Mouse (Mus musculus): ENCODE results near the gene Tmem259.

Tmem259 gene

DNA sequence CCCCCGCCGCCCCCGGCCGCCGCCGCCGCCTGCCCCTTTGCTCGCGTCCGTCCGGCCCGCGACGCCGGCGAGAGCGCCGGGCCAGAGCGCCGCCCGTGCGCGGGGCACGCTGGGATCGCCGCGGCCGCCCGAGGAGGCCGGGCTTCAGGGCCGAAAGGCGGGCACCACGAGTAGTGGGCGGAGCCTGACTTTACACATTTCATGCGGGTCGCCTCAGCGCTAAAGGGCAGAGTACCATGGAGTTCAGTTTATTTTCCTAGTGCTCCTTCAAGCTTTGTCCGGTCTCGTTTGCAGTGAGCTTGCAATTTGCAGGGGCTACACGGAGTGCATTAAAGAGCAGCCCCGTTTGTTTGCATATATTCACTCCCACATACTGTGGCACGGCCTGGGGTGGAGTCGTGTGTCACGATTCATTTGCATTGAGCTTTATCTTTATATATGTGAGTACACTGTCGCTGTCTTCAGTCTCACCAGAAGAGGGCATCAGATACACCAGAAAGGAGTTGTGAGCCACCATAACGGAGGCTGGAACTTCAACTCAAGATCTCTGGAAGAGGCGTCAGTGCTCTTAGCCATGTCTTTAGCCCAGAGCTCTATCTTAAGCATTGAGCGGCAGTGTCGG, at the start of gene Tmem259:
TSS of gene Tmem259 (minus strand) at position 136 of the 622 bp plus-strand sequence.
- peak; percentile 88 to 92 for DNase-seq

DNA sequence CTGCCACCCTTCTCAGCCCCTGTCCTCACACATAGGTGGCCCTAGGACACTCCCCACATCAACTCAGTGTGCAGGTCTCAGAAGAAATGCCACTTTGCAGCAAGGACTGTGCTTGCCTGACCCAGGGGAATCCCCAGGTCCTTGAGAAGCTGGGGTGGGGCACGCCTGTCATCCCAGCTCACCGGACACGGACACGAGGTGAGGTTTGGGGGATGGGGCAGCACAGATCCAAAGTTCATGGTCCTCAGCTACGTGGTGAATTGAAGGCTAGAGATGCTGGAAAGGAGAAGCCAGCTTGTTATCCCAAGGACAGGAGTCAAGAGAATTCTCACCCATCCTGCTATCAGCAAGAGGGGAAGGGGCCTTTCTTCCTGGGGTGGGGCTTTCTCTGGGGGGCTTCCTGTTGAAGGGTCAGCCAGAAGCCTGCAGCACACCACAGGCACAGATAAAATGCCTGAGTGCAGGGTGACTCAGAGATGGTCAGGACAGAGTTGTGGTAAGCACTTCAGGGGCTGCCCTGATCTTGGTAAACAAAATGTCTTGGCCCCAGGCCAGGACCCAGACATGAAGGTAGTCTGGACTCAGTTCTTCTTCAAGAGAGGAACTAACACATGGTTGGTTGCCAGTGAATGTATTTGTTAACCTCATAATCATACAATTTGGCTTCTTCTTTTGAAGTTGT, 48.8 kb upstream of the Tmem259 start:
- peak in 1 of 2 experiments; percentile 44 for DNase-seq

DNA sequence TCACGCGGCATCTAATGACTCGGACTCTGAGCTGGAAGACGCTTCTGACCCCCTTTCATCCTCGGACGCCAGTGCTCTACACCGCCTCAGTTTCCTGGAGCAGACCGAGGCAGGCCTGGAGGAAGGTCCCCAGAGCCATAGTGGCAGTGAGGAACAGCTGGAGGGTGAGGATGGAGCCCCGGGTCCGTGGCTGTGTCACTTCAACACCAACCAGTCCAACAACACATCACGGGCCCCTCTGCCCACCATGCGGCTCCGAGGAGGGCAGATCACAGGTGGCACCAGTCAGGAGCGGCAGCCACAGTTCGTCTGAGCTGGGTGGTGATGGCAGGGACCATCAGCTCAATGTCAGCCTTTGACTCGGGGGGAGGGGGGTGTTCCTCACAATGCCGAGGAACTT, 46.6 kb upstream of the Tmem259 start:
- DNase-seq: no peak

DNA sequence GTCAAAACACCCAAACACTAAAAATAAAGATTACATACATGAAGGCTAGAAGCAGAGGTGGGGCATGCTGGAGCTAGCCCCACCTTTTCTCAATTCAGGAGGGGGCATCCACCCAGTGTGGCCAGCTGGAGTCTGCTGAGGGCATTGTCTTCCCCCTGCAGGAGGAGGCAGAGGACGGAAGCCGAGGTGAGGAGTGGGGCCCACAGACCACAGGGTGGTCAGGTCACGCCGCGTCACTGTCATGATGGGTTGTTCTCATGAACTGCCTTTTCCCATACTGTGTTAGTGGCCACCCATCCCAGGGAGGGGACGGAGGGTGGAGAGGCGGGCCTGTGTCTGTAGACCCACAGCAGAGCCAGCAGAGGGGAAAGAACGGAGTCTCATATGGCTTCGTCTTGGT, 46.1 kb upstream of the Tmem259 start:
- no peak for DNase-seq

DNA sequence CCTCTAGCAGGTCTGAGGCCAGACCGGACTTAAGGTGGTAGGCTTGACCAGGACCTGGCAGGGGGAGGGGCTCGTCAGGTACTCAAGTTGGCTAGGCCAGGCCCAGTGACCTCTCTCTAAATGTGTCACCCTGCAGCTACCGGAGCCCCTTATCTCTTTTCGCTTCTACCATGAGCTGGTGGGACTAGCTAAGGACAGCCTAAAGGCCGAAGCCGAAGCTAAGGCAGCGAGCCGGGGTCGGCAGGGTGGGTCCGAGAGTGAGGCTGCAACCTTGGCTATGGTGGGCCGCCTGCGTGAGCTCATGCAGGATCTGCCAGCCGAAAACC, 44.4 kb upstream of the Tmem259 start:
- no peak for DNase-seq

DNA sequence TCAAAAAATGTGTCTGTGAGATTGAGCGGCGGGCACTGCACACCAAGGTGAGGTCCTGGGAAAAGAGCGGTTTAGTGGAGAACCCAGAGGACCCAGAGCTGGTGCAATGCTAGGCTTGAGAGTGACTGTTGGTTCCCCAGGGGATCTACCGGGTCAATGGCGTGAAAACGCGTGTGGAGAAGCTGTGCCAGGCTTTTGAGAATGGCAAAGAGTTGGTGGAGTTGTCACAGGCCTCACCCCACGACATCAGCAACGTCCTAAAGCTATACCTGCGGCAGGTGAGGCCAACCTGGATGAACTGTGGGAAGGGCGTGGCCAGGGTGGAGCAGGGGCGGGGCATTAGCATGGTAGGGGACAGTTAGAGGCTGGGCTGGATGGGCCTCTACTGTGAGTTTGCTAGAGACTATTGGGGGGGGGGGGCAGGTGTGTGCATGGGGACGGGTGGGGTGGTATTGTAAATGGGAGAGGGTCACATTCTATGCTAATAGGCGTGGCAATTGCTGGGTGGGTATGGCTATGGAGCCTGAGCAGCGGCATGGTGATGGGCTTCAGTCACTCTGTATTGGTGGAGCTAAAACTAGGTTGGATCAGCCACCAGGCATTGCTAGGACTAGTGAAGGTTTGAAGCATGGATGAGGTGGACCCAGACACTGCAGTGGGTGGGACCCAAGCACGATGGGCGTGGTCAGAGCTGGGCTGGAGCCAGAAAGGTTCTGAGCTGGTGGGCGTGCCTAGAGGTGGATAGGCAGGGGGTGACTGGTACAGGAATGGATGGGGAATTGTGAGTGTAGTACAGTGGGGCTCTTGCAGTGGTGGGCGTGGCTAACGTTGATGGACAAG, 43.8 kb upstream of the Tmem259 start:
- DNase-seq: no peak

DNA sequence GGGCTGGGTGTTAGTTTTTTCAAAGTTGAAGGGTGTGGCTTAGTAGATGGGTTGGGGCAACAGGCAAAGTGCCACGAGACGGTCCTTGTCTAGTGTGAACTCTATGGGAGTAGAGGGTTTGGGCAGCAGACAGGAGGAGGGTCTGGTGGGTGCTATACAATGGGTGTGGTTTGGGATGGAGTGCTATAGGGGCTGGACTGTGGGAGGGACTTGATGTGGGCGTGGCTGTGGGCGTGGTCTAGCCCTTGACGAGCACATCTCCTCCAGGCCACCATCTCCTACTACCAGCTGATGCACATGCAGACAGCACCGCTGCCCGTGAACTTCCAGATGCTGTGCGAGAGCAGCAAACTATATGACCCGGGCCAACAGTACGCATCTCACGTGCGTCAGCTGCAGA, 41.8 kb upstream of the Tmem259 start:
- DNase-seq: no peak

DNA sequence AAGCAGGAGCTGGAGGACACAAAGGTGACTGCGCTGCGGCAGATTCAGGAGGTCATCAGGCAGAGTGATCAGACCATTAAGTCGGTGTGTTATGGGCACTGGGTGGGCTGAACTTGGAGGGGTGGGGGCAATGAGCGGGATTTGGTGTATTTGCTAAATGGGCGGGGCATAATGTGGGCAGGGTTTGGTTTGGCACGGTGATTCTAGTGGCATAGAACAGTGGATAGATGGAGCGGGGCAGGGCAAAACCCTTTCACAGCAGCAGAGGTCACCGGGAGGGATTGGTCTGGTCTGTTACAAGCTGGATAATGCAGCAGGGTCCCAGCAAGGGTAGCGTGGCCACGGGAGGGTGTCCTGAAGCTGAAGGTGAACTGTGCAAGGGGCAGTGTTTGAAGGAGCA, 41.3 kb upstream of the Tmem259 start:
- no peak for DNase-seq

DNA sequence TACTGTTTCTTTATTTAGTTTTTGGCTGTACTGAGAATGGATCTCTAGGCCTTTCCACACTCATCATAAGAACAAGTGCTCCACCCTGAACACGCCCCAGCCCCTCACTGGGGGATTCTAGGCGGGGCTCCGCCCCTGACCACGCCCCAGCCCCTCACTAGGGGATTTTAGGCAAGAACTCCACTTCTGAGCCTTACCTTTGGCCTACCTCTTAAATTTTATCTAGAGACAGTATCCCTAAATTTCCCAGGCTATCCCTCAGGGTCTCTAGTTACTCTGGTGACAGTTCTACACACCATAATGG, 40.9 kb upstream of the Tmem259 start:
- DNase-seq: no peak

DNA sequence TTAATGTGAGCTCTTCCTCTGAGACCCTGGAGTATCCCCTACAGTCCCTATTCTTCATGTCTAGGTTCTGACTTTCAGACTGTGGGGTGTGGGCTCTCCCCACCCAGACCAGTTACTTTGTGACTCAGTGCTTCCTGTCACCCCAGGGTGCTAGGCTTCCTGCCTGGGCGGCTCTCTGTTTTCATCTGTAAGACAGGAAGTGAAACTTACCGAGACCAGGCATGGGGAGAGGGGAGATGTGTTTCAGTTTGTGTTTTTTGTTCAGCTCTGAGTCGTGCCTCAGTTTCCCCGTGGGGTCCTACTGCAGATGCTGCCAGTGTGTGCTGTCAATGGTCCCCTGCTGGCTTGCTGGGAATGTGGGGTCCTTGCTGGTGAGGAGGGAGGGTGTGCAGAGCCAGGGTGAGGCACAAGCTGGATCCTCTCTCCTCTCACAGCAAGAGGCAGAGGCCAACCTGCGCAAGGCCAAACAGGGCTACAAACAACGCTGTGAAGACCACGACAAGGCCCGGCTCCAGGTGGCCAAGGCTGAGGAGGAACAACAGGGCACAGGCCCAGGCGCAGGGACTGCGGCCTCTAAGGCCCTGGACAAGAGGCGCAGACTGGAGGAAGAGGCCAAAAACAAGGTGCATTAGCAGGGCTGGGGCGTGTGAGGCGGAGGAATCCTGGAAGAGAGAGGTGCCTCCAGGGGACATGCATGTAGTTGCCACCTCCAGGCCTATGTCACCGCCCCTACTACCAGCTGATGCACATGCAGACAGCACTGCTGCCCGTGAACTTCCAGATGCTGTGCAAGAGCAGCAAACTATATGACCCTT, 40.3 kb upstream of the Tmem259 start:
- DNase-seq: no peak

DNA sequence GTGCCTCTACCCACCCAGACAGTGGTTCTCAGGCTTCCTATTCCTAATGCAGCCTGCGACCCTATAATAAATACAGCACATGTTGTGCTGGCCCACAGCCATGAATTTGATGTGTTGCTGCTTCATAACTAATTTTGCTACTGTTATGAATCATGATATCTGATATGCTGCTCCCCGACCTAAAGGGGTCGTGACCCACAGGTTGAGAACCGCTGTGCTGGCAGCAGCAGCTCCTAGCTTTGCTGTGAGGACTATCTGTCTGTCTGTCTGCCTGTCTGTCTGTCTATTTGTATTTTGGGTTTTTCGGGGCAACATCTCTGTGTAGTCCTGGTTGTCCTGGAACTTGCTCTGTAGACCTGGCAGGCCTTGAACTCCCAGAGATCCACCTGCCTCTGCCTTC, 39.6 kb upstream of the Tmem259 start:
- DNase-seq: no peak

DNA sequence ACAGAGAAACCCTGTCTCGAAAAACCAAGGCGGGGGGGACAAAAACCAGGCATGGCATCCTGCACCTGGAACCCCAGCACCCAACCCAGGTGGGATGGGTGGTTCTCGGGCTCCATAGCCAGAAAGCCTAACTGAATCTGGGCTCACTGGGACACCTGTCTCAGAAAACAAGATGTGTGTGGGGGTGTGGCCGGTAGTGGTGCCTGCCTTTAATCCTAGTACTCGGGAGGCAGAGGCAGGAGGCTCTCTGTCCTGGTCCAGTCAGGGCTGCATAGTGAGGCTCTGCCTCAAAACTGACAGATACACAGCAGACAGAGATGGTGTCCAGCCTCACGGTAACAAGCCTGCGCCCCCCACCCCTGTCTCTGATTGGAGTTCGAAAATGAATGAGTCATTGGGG, 38.7 kb upstream of the Tmem259 start:
- DNase-seq: no peak

DNA sequence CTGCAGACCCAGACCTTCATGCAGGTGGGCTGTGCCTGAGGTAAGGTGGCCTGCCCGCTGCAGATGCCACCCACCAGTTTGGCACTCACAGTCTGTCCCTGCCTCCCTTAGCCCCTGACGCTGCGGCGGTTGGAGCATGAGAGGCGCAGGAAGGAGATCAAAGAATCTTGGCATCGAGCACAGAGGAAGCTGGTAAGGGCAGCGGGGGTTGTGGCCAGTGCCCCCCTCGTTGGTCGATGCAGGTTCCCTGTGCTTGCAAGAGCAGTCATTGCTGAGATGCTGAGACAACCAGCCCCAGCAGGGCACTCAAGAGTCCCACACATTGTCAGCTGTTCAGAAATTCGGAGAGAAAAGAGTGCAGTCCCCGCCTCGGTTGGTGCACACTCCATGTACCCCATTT, 38.0 kb upstream of the Tmem259 start:
- no peak for DNase-seq

DNA sequence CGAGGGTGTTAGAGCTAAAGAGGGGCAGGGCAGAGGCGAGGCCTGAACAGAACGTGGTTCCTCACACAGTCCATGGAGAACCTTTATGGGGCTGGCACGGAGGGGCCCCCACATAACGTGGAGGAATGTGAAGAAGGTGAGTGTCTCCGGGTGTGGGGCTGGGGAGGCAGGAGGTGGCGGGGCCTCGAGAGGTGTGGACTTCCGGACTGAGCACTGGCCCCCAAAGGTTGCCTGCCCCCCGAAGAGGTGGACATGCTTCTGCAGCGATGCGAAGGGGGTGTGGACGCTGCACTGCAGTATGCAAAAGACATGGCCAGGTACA, 37.2 kb upstream of the Tmem259 start:
- no peak for DNase-seq

DNA sequence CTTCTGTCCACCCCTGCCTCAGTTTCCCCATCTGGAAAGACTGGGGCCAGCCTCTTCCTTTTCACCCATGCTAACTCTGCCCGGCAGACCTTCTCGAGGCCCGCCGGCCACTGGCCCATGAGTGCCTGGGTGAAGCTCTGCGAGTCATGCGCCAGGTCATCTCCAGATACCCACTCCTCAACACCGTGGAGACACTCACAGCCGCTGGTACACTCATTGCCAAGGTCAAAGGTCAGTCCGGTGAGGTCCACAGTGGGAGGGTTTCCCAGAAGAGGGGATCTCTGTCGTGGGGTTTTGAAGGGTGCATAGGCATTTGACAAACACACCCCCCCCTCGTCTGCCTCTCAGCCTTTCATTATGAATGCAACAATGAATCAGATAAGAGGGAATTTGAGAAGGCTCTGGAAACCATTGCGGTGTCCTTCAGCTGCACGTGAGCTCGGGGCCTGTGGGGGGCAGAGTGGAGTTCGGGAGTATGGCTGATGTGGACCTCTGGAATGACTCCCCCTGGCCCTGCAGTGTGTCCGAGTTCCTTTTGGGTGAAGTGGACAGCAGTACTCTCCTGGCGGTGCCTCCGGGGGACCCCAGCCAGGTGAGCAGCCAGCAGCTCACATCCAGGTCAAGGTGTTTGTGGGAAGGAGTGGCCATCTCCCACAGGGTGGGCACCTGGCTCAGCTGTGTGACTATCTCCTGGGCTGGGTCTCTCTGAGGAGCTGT, 36.6 kb upstream of the Tmem259 start:
- no peak for DNase-seq

DNA sequence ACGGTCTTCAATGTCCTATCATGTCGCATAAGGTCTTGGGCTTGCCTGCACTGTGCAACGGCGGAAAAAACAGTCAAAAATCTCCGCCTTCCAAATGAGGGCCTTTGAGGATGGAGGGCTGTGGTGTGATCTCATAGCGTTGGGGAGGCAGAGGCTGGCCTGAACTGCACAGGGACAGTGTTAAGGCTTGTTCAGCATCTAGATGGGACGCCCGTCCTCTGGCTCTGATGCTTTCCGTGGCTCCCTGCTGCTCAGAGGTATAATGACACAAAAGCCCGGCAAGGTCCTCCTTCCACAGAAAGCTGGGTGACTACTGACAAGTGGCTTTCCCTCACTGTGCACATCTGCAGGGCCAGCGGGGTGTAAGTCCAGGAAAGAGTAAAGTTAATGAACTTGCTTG, 36.1 kb upstream of the Tmem259 start:
- DNase-seq: no peak

DNA sequence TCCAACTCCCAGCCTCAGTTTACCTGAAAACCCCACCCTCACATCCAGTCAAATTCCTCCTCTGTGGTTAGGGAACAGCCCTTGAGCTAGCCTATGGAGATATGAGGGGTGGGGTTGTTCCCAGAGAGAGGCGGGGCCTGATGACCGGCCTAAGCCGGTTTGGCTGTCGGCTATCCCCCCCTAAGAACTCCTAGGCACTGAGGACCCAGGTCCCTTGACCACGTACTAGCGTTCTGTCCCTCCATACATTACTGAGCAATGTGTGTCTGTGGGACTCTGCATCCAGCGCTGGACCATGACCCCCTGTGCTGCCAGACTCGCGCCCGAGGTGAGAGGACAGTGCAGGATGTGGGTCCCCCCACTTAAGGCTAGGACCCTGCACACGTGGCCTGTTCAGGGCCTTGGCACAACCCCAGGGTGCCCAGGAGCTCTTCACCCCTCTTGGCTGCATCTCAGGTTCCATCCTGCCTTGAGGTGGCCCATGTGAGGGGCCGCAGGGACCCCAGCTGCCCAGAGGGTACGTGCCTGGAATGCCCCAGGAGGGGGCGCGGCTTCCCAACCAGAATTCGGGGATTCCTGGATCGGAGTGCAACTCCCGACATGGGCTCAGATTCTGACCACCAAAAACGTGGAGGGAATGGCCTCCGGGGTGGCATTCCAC, 35.5 kb upstream of the Tmem259 start:
- DNase-seq: no peak

DNA sequence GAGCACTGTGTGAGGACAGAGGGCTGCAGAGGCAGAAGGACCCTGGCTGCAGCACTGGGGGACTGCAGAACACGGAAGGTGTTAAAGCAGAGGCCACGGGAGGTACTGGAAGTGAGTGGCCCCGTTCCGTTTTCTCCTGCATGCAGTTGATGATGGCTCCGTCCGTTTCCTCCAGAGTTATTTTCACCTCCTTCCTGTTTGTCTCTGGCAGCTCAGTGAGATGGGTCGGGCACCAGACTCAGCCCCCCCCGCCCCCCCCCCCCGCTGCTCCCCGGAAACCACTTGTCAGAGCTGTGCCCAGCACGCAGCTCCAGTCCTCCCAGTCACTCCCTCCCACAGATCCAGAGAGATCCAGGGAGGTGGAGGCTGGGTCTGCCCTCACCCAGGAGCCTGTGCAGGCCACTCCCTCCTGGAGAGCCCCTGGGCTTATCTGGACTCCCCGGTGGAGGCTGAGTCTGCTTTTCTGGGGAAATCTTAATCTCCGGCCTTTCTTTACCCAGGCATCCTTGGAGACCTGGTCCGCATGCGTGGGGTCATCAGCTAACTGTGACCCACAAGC, 34.7 kb upstream of the Tmem259 start:
- DNase-seq: no peak

DNA sequence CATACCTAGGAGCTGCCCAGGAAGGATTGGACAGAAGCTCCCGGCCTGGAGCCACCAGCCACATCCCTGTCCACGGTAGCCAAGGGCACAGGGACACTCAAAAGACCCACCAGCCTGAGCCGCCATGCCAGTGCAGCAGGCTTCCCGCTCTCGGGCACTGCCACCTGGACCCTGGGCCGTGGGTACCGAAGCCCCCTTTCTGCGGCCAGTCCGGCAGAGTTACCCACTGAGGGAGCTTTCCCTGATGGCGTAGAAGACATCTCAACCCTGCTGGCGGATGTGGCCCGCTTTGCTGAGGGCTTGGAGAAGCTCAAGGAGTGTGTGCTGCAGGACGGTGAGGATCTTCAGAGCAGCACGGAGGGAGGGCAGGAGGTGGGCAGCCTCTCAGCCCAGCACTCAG, 33.6 kb upstream of the Tmem259 start:
- no peak for DNase-seq

DNA sequence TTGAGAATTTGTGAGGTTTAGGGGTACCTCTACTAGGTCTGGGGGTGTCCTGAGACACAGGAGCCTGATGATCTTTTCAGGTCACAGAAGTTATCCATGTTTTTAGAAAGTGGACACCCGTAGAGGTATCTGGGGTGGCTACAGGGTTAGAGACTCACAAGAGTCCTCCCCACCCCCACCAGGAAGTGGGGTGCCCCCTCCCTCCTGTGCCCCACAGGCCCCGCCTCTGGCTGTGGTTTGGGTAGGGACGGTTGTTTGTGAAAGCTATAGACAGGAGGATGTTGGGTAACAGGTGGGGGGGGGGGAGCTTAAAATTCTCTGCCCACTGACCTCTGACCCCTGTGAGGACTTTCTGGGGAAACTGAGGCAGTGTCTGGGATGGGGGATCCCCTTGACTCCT, 33.2 kb upstream of the Tmem259 start:
- no peak for DNase-seq

DNA sequence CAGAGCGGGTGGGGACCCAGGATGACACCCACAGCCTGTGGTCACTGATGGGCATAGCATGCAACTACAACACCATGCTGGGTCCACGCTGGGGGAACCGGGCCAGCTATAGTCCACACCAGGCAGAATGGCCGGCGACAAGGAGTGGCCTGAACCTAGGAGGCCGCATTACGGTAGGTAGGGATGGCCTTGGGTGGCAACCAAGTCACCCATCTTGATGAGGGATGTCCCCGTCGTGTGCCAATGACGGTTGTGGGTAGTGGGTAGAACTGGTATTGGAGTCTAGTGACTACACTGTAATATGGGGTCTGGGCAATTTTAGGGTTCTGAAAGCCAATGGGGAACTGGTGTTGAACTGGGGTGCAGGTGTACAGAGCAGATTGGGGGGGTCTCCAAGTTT, 32.8 kb upstream of the Tmem259 start:
- no peak for DNase-seq

DNA sequence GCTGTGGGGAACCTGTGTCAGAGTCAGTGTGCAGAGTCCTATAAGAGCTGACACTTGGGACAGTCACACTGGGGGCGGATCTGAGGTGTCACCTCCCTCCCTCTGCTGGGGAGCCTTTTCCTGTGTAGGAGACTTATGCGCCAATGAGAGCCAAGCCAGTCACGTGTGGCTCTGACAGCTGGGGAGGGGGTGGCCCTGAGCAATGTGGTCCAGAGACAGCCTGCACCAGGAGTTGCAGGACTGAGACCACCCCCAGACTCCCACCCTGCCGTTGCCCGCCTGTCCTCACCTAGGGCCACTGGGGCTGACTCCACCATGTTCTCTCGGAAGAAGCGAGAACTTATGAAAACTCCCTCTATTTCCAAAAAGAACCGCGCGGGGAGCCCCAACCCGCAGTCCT, 32.4 kb upstream of the Tmem259 start, which contains the start of gene Arhgap45:
TSS of gene Arhgap45 (plus strand) at position 143 of the 400 bp plus-strand sequence.
- no peak for DNase-seq
